Mouse (Mus musculus): Measurements from ENCODE around the gene Thsd7b.
"Not testable (repeated sequence)": the region's sequence is repeated elsewhere in the genome, so short reads cannot be mapped to it uniquely, and the experiment has no call there.

The Thsd7b gene

GRCm38 (mm10) chr1:129651448-129651847, 378.3 kb downstream of the Thsd7b start:
- not testable (repeated sequence) for DNase-seq

- no peak for DNase-seq
Observed at GRCm38 (mm10) chr1:129658045-129658444, 384.9 kb downstream of the Thsd7b start.

GRCm38 (mm10) chr1:129675878-129676277, 402.8 kb downstream of the Thsd7b start:
- DNase-seq = no peak

- no peak for DNase-seq
Observed at GRCm38 (mm10) chr1:129678851-129679250, 405.7 kb downstream of the Thsd7b start.

- DNase-seq = no peak
Observed at GRCm38 (mm10) chr1:129705701-129706100, 432.6 kb downstream of the Thsd7b start.

GRCm38 (mm10) chr1:129712706-129713105, 439.6 kb downstream of the Thsd7b start:
- no peak for DNase-seq

- no peak for DNase-seq
Observed at GRCm38 (mm10) chr1:129713571-129713970, 440.5 kb downstream of the Thsd7b start.

GRCm38 (mm10) chr1:129719592-129719991, 446.5 kb downstream of the Thsd7b start:
- DNase-seq = no peak

GRCm38 (mm10) chr1:129731991-129732390, 458.9 kb downstream of the Thsd7b start:
- DNase-seq = no peak

GRCm38 (mm10) chr1:129747595-129747994, 474.5 kb downstream of the Thsd7b start:
- no peak for DNase-seq

GRCm38 (mm10) chr1:129756548-129757240, 483.6 kb downstream of the Thsd7b start:
- no peak for DNase-seq

- no peak for DNase-seq
Observed at GRCm38 (mm10) chr1:129759003-129759402, 485.9 kb downstream of the Thsd7b start.

- no peak for DNase-seq
Observed at GRCm38 (mm10) chr1:129761234-129761633, 488.1 kb downstream of the Thsd7b start.

- no peak for DNase-seq
Observed at GRCm38 (mm10) chr1:129764748-129765147, 491.6 kb downstream of the Thsd7b start.

GRCm38 (mm10) chr1:129777055-129777454, 504.0 kb downstream of the Thsd7b start:
- DNase-seq = no peak

- DNase-seq = no peak
Observed at GRCm38 (mm10) chr1:129779506-129779905, 506.4 kb downstream of the Thsd7b start.

- no peak for DNase-seq
Observed at GRCm38 (mm10) chr1:129780589-129780988, 507.5 kb downstream of the Thsd7b start.

- DNase-seq = no peak
Observed at GRCm38 (mm10) chr1:129798519-129798918, 525.4 kb downstream of the Thsd7b start.

GRCm38 (mm10) chr1:129826927-129827326, 553.8 kb downstream of the Thsd7b start:
- peak; percentile 19 for DNase-seq

- DNase-seq = no peak
Observed at GRCm38 (mm10) chr1:129837324-129837723, 564.2 kb downstream of the Thsd7b start.

- DNase-seq = peak; percentile 4
Observed at GRCm38 (mm10) chr1:129837776-129838175, 564.7 kb downstream of the Thsd7b start.

GRCm38 (mm10) chr1:129838486-129838885, 565.4 kb downstream of the Thsd7b start:
- DNase-seq = no peak

- DNase-seq = peak; percentile 35
Observed at GRCm38 (mm10) chr1:129843416-129843815, 570.3 kb downstream of the Thsd7b start.

- DNase-seq = no peak
Observed at GRCm38 (mm10) chr1:129850007-129850564, 577.0 kb downstream of the Thsd7b start.

- DNase-seq = no peak
Observed at GRCm38 (mm10) chr1:129867714-129868113, 594.6 kb downstream of the Thsd7b start.
